Mouse (Mus musculus) testis, adult 2 months (tissue): ENCODE results near the gene Srgap1.

Experiments
- CTCF ChIP-seq: fragments of 200-500 bp; IDR thresholded peaks from 2 replicates; pipeline ENCODE4 v1.5.1; 2012; ENCODE audit warnings: low read depth, mild to moderate bottlenecking, inconsistent platforms, low read length, moderate library complexity; ENCODE audit not compliant: control insufficient read depth, insufficient read depth, insufficient replicate concordance
- POLR2A ChIP-seq: fragments of 200-500 bp; IDR thresholded peaks from 2 replicates; pipeline ENCODE4 v1.6.1; 2012; ENCODE audit warnings: low read depth, mild to moderate bottlenecking, inconsistent platforms, low read length, moderate library complexity; ENCODE audit not compliant: control insufficient read depth

DNA sequence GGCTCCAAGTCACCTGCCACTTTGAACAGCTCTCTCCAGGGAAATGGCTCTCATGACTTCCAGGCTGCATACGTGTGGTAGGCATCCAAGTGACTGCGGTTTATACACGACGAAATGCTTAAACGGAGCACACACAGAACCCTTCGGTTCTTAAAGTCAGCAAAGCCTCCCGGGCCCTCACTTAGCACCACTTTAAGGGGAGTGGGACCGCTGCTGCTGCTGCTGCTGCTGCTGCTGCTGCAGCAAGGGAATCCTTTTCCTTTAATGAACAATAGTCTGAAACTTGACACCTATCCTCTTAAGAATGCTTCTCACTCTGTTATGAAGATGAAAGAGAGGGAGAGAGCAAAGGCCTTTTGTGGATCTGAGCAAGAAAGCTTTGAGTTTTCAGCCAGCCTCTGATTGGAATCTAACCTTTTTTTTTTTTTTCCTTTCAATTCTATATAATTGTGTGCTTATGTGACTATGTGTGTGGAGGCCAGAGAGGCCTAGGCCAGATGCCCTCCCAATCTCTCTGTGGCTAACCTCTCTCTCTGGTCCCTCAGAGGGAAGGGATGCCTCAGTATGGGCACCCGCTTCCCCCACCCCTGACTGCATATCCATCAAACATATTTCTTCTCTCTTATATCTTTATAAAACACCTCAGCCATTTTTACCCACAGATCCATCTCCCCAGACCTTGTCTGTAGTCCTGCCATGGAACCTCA, 161.4 kb downstream of the Srgap1 start:
- TF ChIP-seq CTCF (no peak), POLR2A (no peak)
